Mouse (Mus musculus) hindbrain, embryonic 15.5 days (tissue): ENCODE results near the gene Ttl. TPM values are rescaled to one million over a fixed set of nuclear protein-coding genes. Genes with fewer than 3 reads are reported as not detected.
A peak's percentile ranks its signal among the peaks of the same experiment; 100 is the strongest.

Experiments
- ATAC-seq: fragments of 200-750 bp; cut with Nextera tagmentation; 2 replicates; pipeline ENCODE4 v1.8.0; 2017; ENCODE audit warnings: low read depth, moderate number of reproducible peaks, moderate TSS enrichment; ENCODE audit not compliant: low FRiP score
- H3K27ac ChIP-seq: fragments of 300-500 bp; sonication (generic); replicated peaks from 2 replicates; pipeline ENCODE4 v1.5.1; 2015; ENCODE audit warnings: mild to moderate bottlenecking, inconsistent platforms
- H3K27me3 ChIP-seq: fragments of 300-500 bp; sonication (generic); 2 replicates; pipeline ENCODE4 v1.6.1; 2015; ENCODE audit warnings: control low read depth, inconsistent platforms
- H3K36me3 ChIP-seq: fragments of 300-500 bp; sonication (generic); 2 replicates; pipeline ENCODE4 v1.6.1; 2015; ENCODE audit warnings: control low read depth, inconsistent platforms
- H3K4me1 ChIP-seq: fragments of 300-500 bp; sonication (generic); replicated peaks from 2 replicates; pipeline ENCODE4 v1.6.1; 2015; ENCODE audit warnings: control low read depth, inconsistent platforms
- H3K4me2 ChIP-seq: fragments of 300-500 bp; sonication (generic); 2 replicates; pipeline ENCODE4 v1.6.1; 2015; ENCODE audit warnings: moderate library complexity, mild to moderate bottlenecking, inconsistent platforms
- H3K4me3 ChIP-seq: fragments of 300-500 bp; sonication (generic); 2 replicates; pipeline ENCODE4 v1.5.1; 2015; ENCODE audit warnings: mild to moderate bottlenecking, inconsistent platforms
- H3K9ac ChIP-seq: fragments of 300-500 bp; sonication (generic); 2 replicates; pipeline ENCODE4 v1.6.1; 2015; ENCODE audit warnings: inconsistent platforms
- H3K9me3 ChIP-seq: fragments of 300-500 bp; sonication (generic); 2 replicates; pipeline ENCODE4 v1.6.1; 2016; ENCODE audit warnings: control low read depth, inconsistent platforms
- WGBS: fragments of 180-500 bp; shearing (Covaris S2); methylation state at CpG from one replicate; pipeline ENCODE4 v1.1.7; 2015; 5-methylcytosine and 5-hydroxymethylcytosine counted together
- polyA plus RNA-seq: library from polyadenylated mRNA; unstranded; fragments of >200 nt; fragmentation: Nextera tagmentation; extraction: Ambion mirVana; gene quantifications from 2 replicates; pipeline ENCODE4 v1.2.1, GENCODE M21; 2015

The Ttl gene
- polyA plus RNA-seq, 1 experiment from 2014 or later, result 37.9 TPM

- Histone ChIP-seq H3K9me3 (no peaks in the 10 kb centered on the region), H3K27ac (no peak overlapping the region), H3K4me3 (no peak overlapping the region), H3K9ac (no peak overlapping the region), H3K4me1 (no peaks in the 10 kb centered on the region), H3K27me3 (no peaks in the 10 kb centered on the region), H3K36me3 (peaks cover 58% of the 10 kb centered on the region), H3K4me2 (no peak overlapping the region)
- no peak for ATAC-seq
- 60% methylated on average over 4 of the region's 4 CpGs for WGBS
Observed at GRCm38 (mm10) chr2:129090370-129090769, 24.6 kb downstream of the Ttl start.

- no peaks in the 10 kb centered on the region for H3K27me3 ChIP-seq
- no peak overlapping the region for H3K9ac ChIP-seq
- ATAC-seq, result no peak
- H3K27ac ChIP-seq, result no peak overlapping the region
- H3K4me3 ChIP-seq, result no peak overlapping the region
- 89% methylated on average over 12 of the region's 12 CpGs for WGBS
- no peak overlapping the region for H3K4me2 ChIP-seq
- no peaks in the 10 kb centered on the region for H3K4me1 ChIP-seq
- H3K9me3 ChIP-seq, result no peaks in the 10 kb centered on the region
- H3K36me3 ChIP-seq, result peaks cover 43% of the 10 kb centered on the region
Observed at GRCm38 (mm10) chr2:129092810-129093209, 27.1 kb downstream of the Ttl start.

DNA sequence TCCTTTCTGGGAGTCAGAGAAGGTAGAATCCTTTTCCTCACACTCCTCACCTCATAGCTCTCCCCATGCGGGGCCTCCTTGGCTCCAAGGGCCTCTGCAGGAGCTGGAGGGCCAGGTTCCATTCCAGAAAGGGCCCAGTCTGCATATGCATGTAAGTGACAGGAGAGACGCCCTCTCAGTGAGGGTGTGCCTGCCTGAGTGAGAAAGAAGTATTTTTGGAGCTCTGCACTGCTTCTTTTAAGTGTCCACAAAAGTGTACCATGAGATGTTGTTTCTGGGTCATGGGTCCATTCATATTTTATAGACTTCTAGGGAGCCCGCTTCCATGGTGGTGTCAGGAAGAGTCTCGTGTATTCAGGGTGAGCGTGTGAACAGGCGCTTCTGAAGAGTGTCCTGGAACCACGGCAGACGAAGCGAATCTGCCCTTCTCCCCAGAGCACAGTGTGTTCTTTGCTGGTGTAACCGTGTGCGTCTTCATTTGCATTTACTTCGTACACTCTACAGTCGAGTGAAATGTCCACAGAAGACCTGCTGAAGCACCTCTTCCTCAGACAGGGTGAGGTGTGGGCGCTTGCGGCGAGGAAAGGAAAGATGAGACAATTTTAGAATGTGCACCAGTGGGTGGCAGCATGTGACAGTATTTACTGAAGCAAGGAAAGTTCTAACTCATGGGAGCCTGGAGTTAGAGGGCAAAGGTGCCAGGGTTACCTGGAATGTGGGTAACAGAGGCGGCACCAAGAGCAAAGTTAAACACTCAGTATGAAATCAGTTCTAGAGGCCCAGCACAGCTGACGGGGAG is 28.4 kb downstream of the Ttl start:
- no peak overlapping the region for H3K9ac ChIP-seq
- no peaks in the 10 kb centered on the region for H3K4me1 ChIP-seq
- H3K27ac ChIP-seq, result no peak overlapping the region
- H3K9me3 ChIP-seq, result no peaks in the 10 kb centered on the region
- no peak overlapping the region for H3K4me3 ChIP-seq
- H3K36me3 ChIP-seq, result peaks cover 34% of the 10 kb centered on the region
- no peak for ATAC-seq
- 88% methylated on average over 18 of the region's 18 CpGs for WGBS
- no peak overlapping the region for H3K4me2 ChIP-seq
- H3K27me3 ChIP-seq, result no peaks in the 10 kb centered on the region

GRCm38 (mm10) chr2:129100784-129101310 is 35.1 kb downstream of the Ttl start, which contains the start of gene Polr1b:
Gene Polr1b (plus strand): TSS chr2:129100995.
- H3K4me3 ChIP-seq, result peak within 1 kb of the TSS; percentile 80
- H3K9me3 ChIP-seq, result no peaks in the 10 kb centered on the region
- no peaks in the 10 kb centered on the region for H3K27me3 ChIP-seq
- H3K36me3 ChIP-seq, result peaks cover 16% of the 10 kb centered on the region
- peak within 1 kb of the TSS; percentile 61 for H3K9ac ChIP-seq
- peak within 1 kb of the TSS; percentile 38; the same call in 1 of the 2 replicates for H3K27ac ChIP-seq
- peaks cover 14% of the 10 kb centered on the region for H3K4me1 ChIP-seq
- under 1% methylated on average over 35 of the region's 35 CpGs for WGBS
- peak within 1 kb of the TSS; percentile 83 for H3K4me2 ChIP-seq
- peak; percentile 99 for ATAC-seq

GRCm38 (mm10) chr2:129112924-129113323 is 47.2 kb downstream of the Ttl start:
- Histone ChIP-seq H3K27ac (no peak overlapping the region), H3K9me3 (no peaks in the 10 kb centered on the region), H3K4me1 (no peaks in the 10 kb centered on the region), H3K4me3 (no peak overlapping the region), H3K4me2 (no peak overlapping the region), H3K9ac (no peak overlapping the region), H3K27me3 (no peaks in the 10 kb centered on the region), H3K36me3 (peaks cover 66% of the 10 kb centered on the region)
- no peak for ATAC-seq
- WGBS, result 94% methylated on average over 5 of the region's 5 CpGs

DNA sequence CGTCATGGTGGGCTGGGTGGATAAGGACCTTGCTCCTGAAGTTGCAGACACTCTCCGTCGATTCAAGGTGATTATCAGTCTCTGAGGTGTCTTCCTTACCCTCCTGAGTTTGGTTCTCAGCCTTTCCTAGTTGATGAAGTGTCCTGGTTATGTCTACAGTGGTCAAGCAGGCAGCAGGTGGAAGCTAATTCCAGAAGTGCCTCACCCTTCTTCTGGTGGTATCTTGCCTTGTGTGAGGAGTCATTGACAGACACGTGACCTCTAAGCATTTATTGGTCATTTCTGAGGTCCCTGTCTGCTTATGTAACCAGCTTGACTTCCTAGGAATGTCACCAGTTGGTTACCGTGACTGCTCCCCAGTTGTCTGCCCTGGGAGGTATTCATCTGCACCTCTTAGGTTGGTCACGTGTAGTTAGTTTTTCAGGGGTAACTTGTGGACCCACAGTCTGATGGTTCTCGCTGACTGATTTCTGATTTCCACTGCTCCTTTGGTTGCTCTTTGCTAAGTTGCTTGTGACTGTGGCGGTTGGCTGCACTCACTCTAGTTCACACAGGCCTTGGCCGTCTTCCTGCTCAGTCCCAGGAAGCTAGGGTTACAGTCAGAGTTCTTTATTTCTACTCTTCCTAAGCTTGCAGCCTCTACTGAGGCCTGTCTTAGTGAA is 50.1 kb downstream of the Ttl start:
- no peaks in the 10 kb centered on the region for H3K9me3 ChIP-seq
- H3K27ac ChIP-seq, result no peak overlapping the region
- H3K27me3 ChIP-seq, result no peaks in the 10 kb centered on the region
- H3K4me1 ChIP-seq, result no peaks in the 10 kb centered on the region
- H3K9ac ChIP-seq, result no peak overlapping the region
- WGBS, result 93% methylated on average over 9 of the region's 9 CpGs
- no peak for ATAC-seq
- peaks cover 69% of the 10 kb centered on the region for H3K36me3 ChIP-seq
- H3K4me3 ChIP-seq, result no peak overlapping the region
- H3K4me2 ChIP-seq, result no peak overlapping the region

- 93% methylated on average over 1 of the region's 1 CpGs for WGBS
- Histone ChIP-seq H3K9me3 (no peaks in the 10 kb centered on the region), H3K36me3 (peaks cover 74% of the 10 kb centered on the region), H3K27me3 (no peaks in the 10 kb centered on the region), H3K27ac (no peak overlapping the region), H3K9ac (no peak overlapping the region), H3K4me3 (no peak overlapping the region), H3K4me1 (no peaks in the 10 kb centered on the region), H3K4me2 (no peak overlapping the region)
- no peak for ATAC-seq
Observed at GRCm38 (mm10) chr2:129116368-129116739, 50.6 kb downstream of the Ttl start.

- no peak for ATAC-seq
Observed at GRCm38 (mm10) chr2:129118061-129118460, 52.3 kb downstream of the Ttl start.

GRCm38 (mm10) chr2:129121986-129122385 is 56.2 kb downstream of the Ttl start:
- ATAC-seq, result no peak
- no peaks in the 10 kb centered on the region for H3K27me3 ChIP-seq
- no peak overlapping the region for H3K4me3 ChIP-seq
- no peak overlapping the region for H3K27ac ChIP-seq
- no peaks in the 10 kb centered on the region for H3K9me3 ChIP-seq
- WGBS, result 94% methylated on average over 8 of the region's 8 CpGs
- H3K36me3 ChIP-seq, result peaks cover 79% of the 10 kb centered on the region
- H3K4me2 ChIP-seq, result no peak overlapping the region
- no peaks in the 10 kb centered on the region for H3K4me1 ChIP-seq
- no peak overlapping the region for H3K9ac ChIP-seq

More at GRCm38 (mm10) chr2:129118061-129118460, 52.3 kb downstream of the Ttl start:
- H3K9ac ChIP-seq, result no peak overlapping the region
- H3K4me1 ChIP-seq, result no peaks in the 10 kb centered on the region
- no peak overlapping the region for H3K4me3 ChIP-seq
- H3K36me3 ChIP-seq, result peaks cover 82% of the 10 kb centered on the region
- no peaks in the 10 kb centered on the region for H3K9me3 ChIP-seq
- no peaks in the 10 kb centered on the region for H3K27me3 ChIP-seq
- H3K4me2 ChIP-seq, result no peak overlapping the region
- H3K27ac ChIP-seq, result no peak overlapping the region
- 91% methylated on average over 12 of the region's 12 CpGs for WGBS

DNA sequence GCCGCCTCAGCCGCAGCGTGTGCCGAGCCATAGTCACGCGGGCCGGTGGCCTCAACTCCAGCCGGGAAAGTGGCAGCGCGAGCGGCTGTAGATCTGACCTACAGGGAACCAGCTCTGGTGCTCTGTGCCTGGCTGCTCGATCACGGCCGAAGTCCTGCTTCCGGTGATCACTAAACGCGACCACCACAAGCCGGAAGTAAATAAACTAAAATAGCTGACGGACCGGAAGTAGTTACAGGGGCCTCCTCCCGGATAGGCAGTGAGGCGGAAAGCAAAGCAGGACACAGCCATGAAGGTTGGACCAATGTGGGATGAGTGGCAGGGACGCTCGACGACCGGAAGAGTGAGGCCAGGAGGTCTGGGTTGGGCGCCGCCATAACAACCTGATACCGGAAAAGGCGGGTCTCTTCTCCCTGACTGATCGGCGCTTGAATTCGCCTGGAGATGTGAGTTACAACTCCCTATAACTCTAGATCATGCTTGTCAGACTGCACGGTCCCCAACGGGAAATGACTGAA is 63.7 kb downstream of the Ttl start, which contains the start of gene Chchd5:
TSS of gene Chchd5 (plus strand) at position 289 of the 518 bp plus-strand sequence.
- under 1% methylated on average over 35 of the region's 35 CpGs for WGBS
- Histone ChIP-seq H3K27ac (peak within 1 kb of the TSS; percentile 85), H3K9me3 (0 out of 2 replicates have a peak, but pooled peaks cover 2% of the 10 kb centered on the region), H3K9ac (peak within 1 kb of the TSS; percentile 65), H3K36me3 (peaks cover 45% of the 10 kb centered on the region), H3K4me3 (peak within 1 kb of the TSS; percentile 57), H3K4me1 (peaks cover 16% of the 10 kb centered on the region), H3K4me2 (peak within 1 kb of the TSS; percentile 77), H3K27me3 (no peaks in the 10 kb centered on the region)
- peak; percentile 100 for ATAC-seq

DNA sequence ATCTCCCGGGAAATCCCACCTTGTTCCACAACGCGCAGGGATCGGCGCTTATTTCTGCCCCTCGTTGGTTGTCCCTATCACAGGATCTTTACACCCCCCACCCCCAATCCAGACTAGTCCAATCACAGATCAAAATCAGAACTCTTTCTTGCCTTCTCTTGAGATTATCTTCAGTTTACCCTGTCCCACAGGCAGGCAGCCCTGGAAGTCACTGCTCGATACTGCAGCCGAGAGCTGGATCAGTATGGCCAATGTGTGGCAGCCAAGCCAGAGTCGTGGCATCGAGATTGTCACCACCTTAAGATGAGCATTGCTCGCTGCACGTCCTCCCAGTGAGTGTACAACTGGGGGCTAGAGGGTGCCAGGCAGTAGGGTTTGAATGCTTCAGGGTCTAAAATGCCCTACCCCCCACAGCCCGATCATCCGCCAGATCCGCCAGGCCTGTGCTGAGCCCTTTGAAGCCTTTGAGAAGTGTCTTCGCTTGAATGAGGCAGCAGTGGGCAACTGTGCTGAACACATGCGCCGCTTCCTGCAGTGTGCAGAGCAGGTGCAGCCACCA is 64.3 kb downstream of the Ttl start:
- WGBS, result 28% methylated on average over 18 of the region's 18 CpGs
- H3K4me2 ChIP-seq, result peak overlapping the region; percentile 77
- H3K27me3 ChIP-seq, result no peaks in the 10 kb centered on the region
- peak overlapping the region; percentile 84 for H3K27ac ChIP-seq
- peak overlapping the region; percentile 57 for H3K4me3 ChIP-seq
- peak; percentile 46; the same call in 1 of the 2 replicates for ATAC-seq
- peaks cover 39% of the 10 kb centered on the region for H3K36me3 ChIP-seq
- H3K9me3 ChIP-seq, result 0 out of 2 replicates have a peak, but pooled peaks cover 2% of the 10 kb centered on the region
- H3K4me1 ChIP-seq, result peaks cover 16% of the 10 kb centered on the region
- H3K9ac ChIP-seq, result peak overlapping the region; percentile 51
